Mouse (Mus musculus) midbrain, postnatal 0 days (tissue): ENCODE results near the gene Zic1. TPM values are rescaled to one million over a fixed set of nuclear protein-coding genes. Genes with fewer than 3 reads are reported as not detected.

Experiments used
- ATAC-seq: fragments of 200-750 bp; cut with Nextera tagmentation; 2 replicates; pipeline ENCODE4 v1.8.0; 2017; ENCODE audit warnings: moderate number of reproducible peaks, mild to moderate bottlenecking, moderate TSS enrichment, moderate library complexity; ENCODE audit not compliant: low FRiP score
- DNase-seq: peaks from one replicate; pipeline ENCODE4 v3.0.0-alpha.2; 2015; ENCODE audit warnings: low spot score
- H3K27ac ChIP-seq: fragments of 300-500 bp; sonication (generic); 2 replicates; pipeline ENCODE4 v1.5.1; 2014; ENCODE audit warnings: low read depth, mild to moderate bottlenecking, low read length, mixed read lengths
- H3K27me3 ChIP-seq: fragments of 300-500 bp; sonication (generic); 2 replicates; pipeline ENCODE4 v1.6.1; 2014; ENCODE audit warnings: low read length, control low read depth, mixed read lengths; ENCODE audit not compliant: insufficient read depth
- H3K36me3 ChIP-seq: fragments of 300-500 bp; sonication (generic); 2 replicates; pipeline ENCODE4 v1.6.1; 2014; ENCODE audit warnings: low read length, control low read depth, mixed read lengths; ENCODE audit not compliant: insufficient read depth
- H3K4me1 ChIP-seq: fragments of 300-500 bp; sonication (generic); 2 replicates; pipeline ENCODE4 v1.6.1; 2014; ENCODE audit warnings: mild to moderate bottlenecking, control low read depth, antibody characterized with exemption, low read length, mixed read lengths; ENCODE audit not compliant: insufficient read depth
- H3K4me2 ChIP-seq: fragments of 300-500 bp; sonication (generic); 2 replicates; pipeline ENCODE4 v1.6.1; 2014; ENCODE audit warnings: low read depth, mild to moderate bottlenecking, low read length, mixed read lengths; ENCODE audit not compliant: poor library complexity, severe bottlenecking
- H3K4me3 ChIP-seq: fragments of 300-500 bp; sonication (generic); 2 replicates; pipeline ENCODE4 v1.5.1; 2014; ENCODE audit warnings: low read depth, mild to moderate bottlenecking, low read length, moderate library complexity
- H3K9ac ChIP-seq: fragments of 300-500 bp; sonication (generic); replicated peaks from 2 replicates; pipeline ENCODE4 v1.6.1; 2014; ENCODE audit warnings: mild to moderate bottlenecking, low read length, moderate library complexity, mixed read lengths; ENCODE audit not compliant: poor library complexity, severe bottlenecking
- H3K9me3 ChIP-seq: fragments of 300-500 bp; sonication (generic); 2 replicates; pipeline ENCODE4 v1.6.1; 2016; ENCODE audit warnings: low read length, control low read depth
- CTCF ChIP-seq: IDR thresholded peaks from 2 replicates; pipeline ENCODE4 v1.5.1; 2016; ENCODE audit warnings: antibody characterized with exemption, mild to moderate bottlenecking
- WGBS: fragments of 180-500 bp; shearing (Covaris S2); extraction: QIAGEN DNeasy Blood & Tissue Kit; methylation state at CpG from one replicate; pipeline ENCODE4 v1.1.7; 2014; 5-methylcytosine and 5-hydroxymethylcytosine counted together
- polyA plus RNA-seq: library from polyadenylated mRNA; unstranded; fragments of >200 nt; fragmentation: Nextera tagmentation; extraction: Ambion mirVana; gene quantifications from 2 replicates; pipeline ENCODE4 v1.2.1, GENCODE M21; 2015
- total RNA-seq: library from RNA; depleted of rRNA; stranded (reverse); fragments of >200 nt; gene quantifications from 2 replicates; pipeline ENCODE4 v1.2.3, GENCODE M21; 2014

Zic1 gene
- total and polyA plus RNA-seq, 2 experiments from 2014 or later, result 8.2 to 146 TPM

DNA sequence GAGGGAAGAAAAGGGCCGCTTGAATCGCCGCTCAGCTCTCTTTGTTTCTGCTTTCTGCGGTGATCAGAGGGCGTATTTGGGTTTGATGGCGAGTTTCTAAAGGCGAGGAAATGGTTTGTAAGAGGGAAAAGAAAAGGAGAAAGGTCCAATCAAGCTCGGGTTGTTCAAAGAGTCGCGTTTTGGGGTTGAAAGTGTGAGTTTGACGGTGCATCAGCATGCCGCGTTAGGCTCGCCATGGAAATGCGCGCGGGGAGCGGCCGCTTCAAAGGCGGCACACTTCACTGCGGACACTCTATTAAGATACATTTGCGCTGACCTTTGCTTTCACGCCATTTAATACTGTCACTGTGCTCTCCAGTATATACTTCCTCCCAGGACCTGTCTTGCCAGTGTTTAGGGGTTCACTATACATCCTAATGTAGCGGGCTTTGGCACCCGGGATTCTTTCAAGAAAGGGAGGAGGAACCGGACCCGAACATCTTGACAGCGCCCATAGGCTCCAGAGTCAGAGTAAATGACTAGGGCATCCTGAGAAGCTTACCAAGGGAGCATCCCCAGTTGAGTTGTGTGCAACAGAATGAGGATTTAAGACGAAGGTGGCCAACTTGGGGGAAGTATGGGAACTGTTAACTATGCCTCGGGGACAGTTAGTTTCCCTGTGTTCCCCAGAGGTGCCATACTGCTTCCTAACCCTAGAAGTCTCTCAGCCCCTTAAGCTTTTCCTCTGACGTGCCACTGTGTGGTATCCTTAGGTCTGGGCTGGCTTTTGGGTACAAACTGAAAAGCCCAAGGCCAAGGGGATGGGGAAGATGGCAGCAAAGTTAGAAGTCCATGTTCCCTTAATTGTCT lies 21.5 kb upstream of the Zic1 start:
- H3K27ac ChIP-seq, result peak overlapping the region; percentile 47
- 0 out of 2 replicates have a peak overlapping the region, but pooled peaks have one; percentile 1 for H3K4me3 ChIP-seq
- H3K36me3 ChIP-seq, result no peaks in the 10 kb centered on the region
- ATAC-seq (no peak), DNase-seq (no peak)
- no peaks in the 10 kb centered on the region for H3K9me3 ChIP-seq
- H3K27me3 ChIP-seq, result peaks cover 79% of the 10 kb centered on the region
- H3K9ac ChIP-seq, result 0 out of 2 replicates have a peak overlapping the region, but pooled peaks have one; percentile 29
- no peaks in the 10 kb centered on the region for H3K4me1 ChIP-seq
- no peak for TF ChIP-seq CTCF
- WGBS, result 9% methylated on average over 31 of the region's 31 CpGs
- peak overlapping the region; percentile 28 for H3K4me2 ChIP-seq

DNA sequence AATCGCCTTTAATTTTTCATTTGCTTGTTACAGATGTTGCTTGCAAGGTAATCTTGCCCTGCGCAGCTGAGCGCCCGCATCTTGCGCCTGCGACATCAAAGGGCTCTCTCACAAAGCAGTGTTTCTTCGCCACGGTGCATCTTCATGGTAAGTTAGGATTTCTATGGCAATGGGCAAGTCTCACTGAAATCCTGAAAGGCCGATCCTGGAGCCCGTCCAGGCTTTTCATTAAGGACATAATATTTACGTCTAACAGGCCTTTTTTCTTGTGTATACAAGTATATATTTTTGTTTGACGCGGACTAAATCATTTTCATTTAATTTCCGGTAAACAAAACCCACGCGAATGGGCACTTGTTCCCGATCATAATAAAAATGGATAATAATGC lies 20.9 kb upstream of the Zic1 start:
- Histone ChIP-seq H3K9me3 (no peaks in the 10 kb centered on the region), H3K4me3 (0 out of 2 replicates have a peak overlapping the region, but pooled peaks have one; percentile 1), H3K9ac (0 out of 2 replicates have a peak overlapping the region, but pooled peaks have one; percentile 29), H3K4me2 (peak overlapping the region; percentile 28), H3K36me3 (no peaks in the 10 kb centered on the region), H3K27ac (peak overlapping the region; percentile 47), H3K27me3 (peaks cover 72% of the 10 kb centered on the region), H3K4me1 (no peaks in the 10 kb centered on the region)
- TF ChIP-seq CTCF, result no peak
- 7% methylated on average over 17 of the region's 17 CpGs for WGBS
- peak; percentile 85 for DNase-seq
- ATAC-seq, result no peak

DNA sequence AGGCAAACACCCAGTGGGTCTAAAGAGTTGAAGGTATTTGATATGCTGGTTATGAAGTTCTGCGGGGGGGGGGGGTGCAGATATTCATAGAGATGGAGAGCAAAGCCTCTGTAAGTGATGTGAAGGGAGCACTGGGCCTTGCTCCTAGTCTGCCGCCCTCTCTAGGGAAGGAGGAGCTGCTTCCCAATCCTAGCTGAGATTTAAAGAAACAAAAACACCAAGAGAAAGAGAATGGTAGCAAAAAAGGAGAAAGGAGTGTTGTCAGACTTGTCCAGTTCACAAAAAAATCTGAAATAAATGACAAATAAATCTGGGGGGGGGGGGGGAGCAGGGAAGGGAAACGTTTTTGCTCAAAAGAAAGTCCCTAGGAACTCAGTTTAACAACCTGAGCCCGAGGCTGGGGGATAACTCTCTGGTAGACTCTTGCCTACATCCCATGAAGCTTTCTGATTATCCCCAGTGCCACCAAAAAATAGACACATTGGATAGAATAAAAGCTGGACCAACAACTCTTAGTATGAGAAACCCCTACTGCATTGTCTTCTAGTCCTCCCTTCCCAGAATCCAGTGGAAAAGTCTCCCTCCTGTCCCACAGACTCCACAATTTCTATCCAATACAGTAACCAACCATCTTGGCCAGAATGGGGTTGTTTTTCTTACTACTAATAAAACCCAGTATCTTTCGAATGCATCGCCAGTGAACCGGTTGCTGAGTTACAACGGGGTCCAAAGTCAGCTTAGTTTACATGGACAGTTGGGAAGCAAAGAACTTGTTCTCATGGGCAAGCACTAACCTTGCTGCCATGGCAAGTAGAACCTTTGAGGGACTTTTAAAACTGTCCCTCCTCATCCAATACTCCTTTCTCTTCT lies 20.2 kb upstream of the Zic1 start:
- Histone ChIP-seq H3K9ac (no peak overlapping the region), H3K4me3 (no peak overlapping the region), H3K9me3 (no peaks in the 10 kb centered on the region), H3K27me3 (peaks cover 66% of the 10 kb centered on the region), H3K4me2 (no peak overlapping the region), H3K27ac (peak overlapping the region; percentile 34), H3K36me3 (no peaks in the 10 kb centered on the region), H3K4me1 (no peaks in the 10 kb centered on the region)
- no peak for DNase-seq
- 10% methylated on average over 8 of the region's 8 CpGs for WGBS
- ATAC-seq, result no peak
- TF ChIP-seq CTCF, result no peak

DNA sequence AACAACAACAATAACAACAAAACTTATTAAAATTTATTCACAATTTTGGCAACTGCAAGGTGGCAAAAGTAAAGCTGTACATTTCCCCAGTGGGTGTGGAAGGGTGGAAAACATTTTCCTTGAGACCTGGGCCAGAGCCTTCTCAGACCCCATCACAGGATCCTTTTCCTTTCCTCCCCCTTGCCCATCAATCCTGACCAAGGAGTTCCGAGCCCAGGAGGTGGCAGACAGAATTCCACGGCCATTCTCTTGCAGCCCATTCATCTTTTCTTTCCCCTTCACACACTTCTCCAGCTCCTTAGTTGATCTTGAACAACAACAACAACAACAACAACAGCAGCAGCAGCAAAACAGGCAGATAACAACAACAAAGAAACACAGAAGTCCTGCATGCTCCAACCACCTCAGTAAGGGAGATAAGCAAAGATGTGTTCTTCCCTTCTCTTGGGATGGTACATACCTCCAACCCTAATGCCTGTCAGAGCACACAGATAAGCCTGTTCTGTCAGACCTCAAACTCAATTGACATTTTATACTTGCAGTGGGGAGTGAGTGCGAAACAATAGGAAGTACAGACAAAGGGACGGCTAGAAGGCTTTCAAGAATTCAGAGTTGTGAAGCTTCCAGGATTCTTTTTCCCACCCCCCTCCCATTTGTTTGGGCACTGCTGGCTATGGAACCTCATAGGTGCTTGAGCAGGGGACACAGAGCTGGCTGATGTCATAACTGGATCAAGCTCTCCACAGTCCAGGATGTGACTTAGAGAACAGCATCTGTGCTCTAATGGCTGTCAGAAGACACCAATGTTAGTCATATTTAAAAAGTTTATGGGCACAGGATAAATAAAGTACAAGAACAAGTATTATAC lies 19.3 kb upstream of the Zic1 start:
- no peak for ATAC-seq
- no peaks in the 10 kb centered on the region for H3K9me3 ChIP-seq
- H3K4me2 ChIP-seq, result no peak overlapping the region
- H3K9ac ChIP-seq, result no peak overlapping the region
- no peak for DNase-seq
- H3K27ac ChIP-seq, result peak overlapping the region; percentile 6; the same call in 1 of the 2 replicates
- no peak overlapping the region for H3K4me3 ChIP-seq
- H3K36me3 ChIP-seq, result no peaks in the 10 kb centered on the region
- peaks cover 61% of the 10 kb centered on the region for H3K27me3 ChIP-seq
- H3K4me1 ChIP-seq, result no peaks in the 10 kb centered on the region
- no peak for TF ChIP-seq CTCF
- 26% methylated on average over 4 of the region's 4 CpGs for WGBS

DNA sequence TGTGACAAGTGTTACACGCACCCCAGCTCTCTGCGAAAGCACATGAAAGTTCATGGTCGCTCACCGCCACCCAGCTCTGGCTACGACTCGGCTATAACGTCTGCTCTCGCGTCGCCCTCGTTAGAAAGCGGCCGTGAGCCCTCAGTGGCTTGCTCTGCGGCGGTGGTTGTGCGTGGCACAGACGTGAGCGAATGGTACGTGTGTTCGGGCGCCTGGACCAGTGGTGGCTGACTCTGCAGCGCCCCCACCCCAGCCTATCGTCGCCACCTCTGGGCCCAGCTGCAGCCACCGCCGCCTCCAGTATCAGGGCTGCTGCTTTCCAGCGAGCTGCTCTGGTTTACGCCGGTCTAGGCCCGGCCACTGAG lies 18.5 kb upstream of the Zic1 start:
- H3K9ac ChIP-seq, result no peak overlapping the region; the same call in 1 of the 2 replicates
- TF ChIP-seq CTCF, result no peak
- H3K4me3 ChIP-seq, result no peak overlapping the region
- H3K4me1 ChIP-seq, result no peaks in the 10 kb centered on the region
- peak; percentile 34 for ATAC-seq
- H3K27ac ChIP-seq, result peak overlapping the region; percentile 84
- WGBS, result 4% methylated on average over 30 of the region's 30 CpGs
- peak overlapping the region; percentile 36 for H3K4me2 ChIP-seq
- DNase-seq, result no peak
- peaks cover 62% of the 10 kb centered on the region for H3K27me3 ChIP-seq
- no peaks in the 10 kb centered on the region for H3K36me3 ChIP-seq
- no peaks in the 10 kb centered on the region for H3K9me3 ChIP-seq
